Mouse (Mus musculus) midbrain, postnatal 0 days (tissue): ENCODE measurements around the gene Plk1. TPM values are rescaled to one million over a fixed set of nuclear protein-coding genes. Genes with fewer than 3 reads are reported as not detected.

Experiments used
- ATAC-seq: fragments of 200-750 bp; cut with Nextera tagmentation; 2 replicates; pipeline ENCODE4 v1.8.0; 2017; ENCODE audit warnings: moderate number of reproducible peaks, mild to moderate bottlenecking, moderate TSS enrichment, moderate library complexity; ENCODE audit not compliant: low FRiP score
- DNase-seq: peaks from one replicate; pipeline ENCODE4 v3.0.0-alpha.2; 2015; ENCODE audit warnings: low spot score
- H3K27ac ChIP-seq: fragments of 300-500 bp; sonication (generic); 2 replicates; pipeline ENCODE4 v1.5.1; 2014; ENCODE audit warnings: low read depth, mild to moderate bottlenecking, low read length, mixed read lengths
- H3K27me3 ChIP-seq: fragments of 300-500 bp; sonication (generic); 2 replicates; pipeline ENCODE4 v1.6.1; 2014; ENCODE audit warnings: low read length, control low read depth, mixed read lengths; ENCODE audit not compliant: insufficient read depth
- H3K36me3 ChIP-seq: fragments of 300-500 bp; sonication (generic); 2 replicates; pipeline ENCODE4 v1.6.1; 2014; ENCODE audit warnings: low read length, control low read depth, mixed read lengths; ENCODE audit not compliant: insufficient read depth
- H3K4me1 ChIP-seq: fragments of 300-500 bp; sonication (generic); 2 replicates; pipeline ENCODE4 v1.6.1; 2014; ENCODE audit warnings: mild to moderate bottlenecking, control low read depth, antibody characterized with exemption, low read length, mixed read lengths; ENCODE audit not compliant: insufficient read depth
- H3K4me2 ChIP-seq: fragments of 300-500 bp; sonication (generic); 2 replicates; pipeline ENCODE4 v1.6.1; 2014; ENCODE audit warnings: low read depth, mild to moderate bottlenecking, low read length, mixed read lengths; ENCODE audit not compliant: poor library complexity, severe bottlenecking
- H3K4me3 ChIP-seq: fragments of 300-500 bp; sonication (generic); 2 replicates; pipeline ENCODE4 v1.5.1; 2014; ENCODE audit warnings: low read depth, mild to moderate bottlenecking, low read length, moderate library complexity
- H3K9ac ChIP-seq: fragments of 300-500 bp; sonication (generic); replicated peaks from 2 replicates; pipeline ENCODE4 v1.6.1; 2014; ENCODE audit warnings: mild to moderate bottlenecking, low read length, moderate library complexity, mixed read lengths; ENCODE audit not compliant: poor library complexity, severe bottlenecking
- H3K9me3 ChIP-seq: fragments of 300-500 bp; sonication (generic); 2 replicates; pipeline ENCODE4 v1.6.1; 2016; ENCODE audit warnings: low read length, control low read depth
- CTCF ChIP-seq: IDR thresholded peaks from 2 replicates; pipeline ENCODE4 v1.5.1; 2016; ENCODE audit warnings: antibody characterized with exemption, mild to moderate bottlenecking
- WGBS: fragments of 180-500 bp; shearing (Covaris S2); extraction: QIAGEN DNeasy Blood & Tissue Kit; methylation state at CpG from one replicate; pipeline ENCODE4 v1.1.7; 2014; 5-methylcytosine and 5-hydroxymethylcytosine counted together
- polyA plus RNA-seq: library from polyadenylated mRNA; unstranded; fragments of >200 nt; fragmentation: Nextera tagmentation; extraction: Ambion mirVana; gene quantifications from 2 replicates; pipeline ENCODE4 v1.2.1, GENCODE M21; 2015
- total RNA-seq: library from RNA; depleted of rRNA; stranded (reverse); fragments of >200 nt; gene quantifications from 2 replicates; pipeline ENCODE4 v1.2.3, GENCODE M21; 2014

Gene Plk1
- total and polyA plus RNA-seq, 2 experiments from 2014 or later: 6.3 to 6.6 TPM

- Histone ChIP-seq H3K27me3 (no peaks in the 10 kb centered on the region), H3K4me2 (no peak overlapping the region), H3K4me3 (no peak overlapping the region), H3K36me3 (no peaks in the 10 kb centered on the region), H3K9me3 (no peaks in the 10 kb centered on the region), H3K27ac (no peak overlapping the region), H3K9ac (no peak overlapping the region), H3K4me1 (no peaks in the 10 kb centered on the region)
- no peak for ATAC-seq
- no peak for DNase-seq
- TF ChIP-seq CTCF: peak; percentile 19; the same call in 1 of the 2 replicates
These were observed 34.7 kb downstream of the Plk1 start for GRCm38 (mm10) chr7:122193919-122194318.

GRCm38 (mm10) chr7:122196771-122197170 is 37.5 kb downstream of the Plk1 start:
- Histone ChIP-seq H3K9ac (no peak overlapping the region), H3K27ac (no peak overlapping the region), H3K4me1 (no peaks in the 10 kb centered on the region), H3K4me3 (no peak overlapping the region), H3K4me2 (no peak overlapping the region), H3K36me3 (no peaks in the 10 kb centered on the region), H3K27me3 (no peaks in the 10 kb centered on the region), H3K9me3 (no peaks in the 10 kb centered on the region)
- ATAC-seq (no peak), DNase-seq (no peak)
- 85% methylated on average over 9 of the region's 9 CpGs for WGBS
- no peak for TF ChIP-seq CTCF

- DNase-seq: peak; percentile 62
- H3K9ac ChIP-seq: no peak overlapping the region
- no peak overlapping the region for H3K4me3 ChIP-seq
- no peaks in the 10 kb centered on the region for H3K9me3 ChIP-seq
- no peak for ATAC-seq
- H3K36me3 ChIP-seq: no peaks in the 10 kb centered on the region
- WGBS: 40% methylated on average over 4 of the region's 4 CpGs
- no peak overlapping the region for H3K27ac ChIP-seq
- TF ChIP-seq CTCF: peak; percentile 89
- no peaks in the 10 kb centered on the region for H3K4me1 ChIP-seq
- no peak overlapping the region for H3K4me2 ChIP-seq
- H3K27me3 ChIP-seq: no peaks in the 10 kb centered on the region
These were observed 38.1 kb downstream of the Plk1 start for GRCm38 (mm10) chr7:122197306-122197705.

- ATAC-seq (no peak), DNase-seq (peak; percentile 65)
- 27% methylated on average over 5 of the region's 5 CpGs for WGBS
These were observed 40.1 kb downstream of the Plk1 start for GRCm38 (mm10) chr7:122199296-122199695.

GRCm38 (mm10) chr7:122203936-122204335 is 44.7 kb downstream of the Plk1 start:
- Histone ChIP-seq H3K36me3 (no peaks in the 10 kb centered on the region), H3K4me3 (no peak overlapping the region), H3K9ac (no peak overlapping the region), H3K4me2 (no peak overlapping the region), H3K4me1 (no peaks in the 10 kb centered on the region), H3K9me3 (no peaks in the 10 kb centered on the region), H3K27ac (no peak overlapping the region), H3K27me3 (no peaks in the 10 kb centered on the region)
- DNase-seq (no peak), ATAC-seq (no peak)
- TF ChIP-seq CTCF: no peak
- 55% methylated on average over 2 of the region's 2 CpGs for WGBS

More at GRCm38 (mm10) chr7:122199296-122199695, 40.1 kb downstream of the Plk1 start:
- Histone ChIP-seq H3K27me3 (no peaks in the 10 kb centered on the region), H3K4me3 (no peak overlapping the region), H3K9me3 (no peaks in the 10 kb centered on the region), H3K4me2 (no peak overlapping the region), H3K27ac (no peak overlapping the region), H3K4me1 (no peaks in the 10 kb centered on the region), H3K36me3 (no peaks in the 10 kb centered on the region), H3K9ac (no peak overlapping the region)
- peak; percentile 91 for TF ChIP-seq CTCF

GRCm38 (mm10) chr7:122206121-122206520 is 46.9 kb downstream of the Plk1 start:
- Histone ChIP-seq H3K27ac (no peak overlapping the region), H3K4me1 (no peaks in the 10 kb centered on the region), H3K9me3 (no peaks in the 10 kb centered on the region), H3K4me2 (no peak overlapping the region), H3K4me3 (no peak overlapping the region), H3K36me3 (no peaks in the 10 kb centered on the region), H3K27me3 (no peaks in the 10 kb centered on the region), H3K9ac (no peak overlapping the region)
- DNase-seq (no peak), ATAC-seq (no peak)
- TF ChIP-seq CTCF: no peak
- WGBS: 84% methylated on average over 2 of the region's 2 CpGs
